Mouse (Mus musculus): ENCODE data around the gene Hnf1a. TPM values are rescaled to one million over a fixed set of nuclear protein-coding genes. Genes with fewer than 3 reads are reported as not detected.

Gene Hnf1a
- 0.20 and 0.42 TPM in 2 replicates for polyA plus RNA-seq (2012; ENCODE audit: low replicate concordance)

DNA sequence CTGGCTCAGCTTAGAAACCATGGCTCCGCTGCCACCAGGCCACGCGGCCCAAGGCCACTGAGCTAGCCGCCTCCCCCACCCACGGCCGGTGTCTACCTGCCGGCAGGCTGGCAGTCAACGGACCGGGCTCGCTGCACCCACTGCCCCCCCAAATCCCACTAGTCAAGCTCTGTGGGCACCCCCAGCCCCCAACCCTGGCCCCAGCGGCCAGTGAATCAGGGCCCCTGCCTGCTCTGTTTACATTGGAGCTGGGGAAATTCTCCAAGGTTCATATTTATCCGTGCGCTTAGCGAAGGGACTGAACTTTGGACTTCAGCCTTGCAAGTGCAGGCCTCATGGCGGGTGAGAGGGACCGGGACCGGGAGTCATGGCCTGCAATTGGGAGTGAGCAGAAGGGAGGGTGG is at the start of gene Hnf1a:
Gene Hnf1a (minus strand): TSS at position 271 of the 404 bp plus-strand sequence.

DNA sequence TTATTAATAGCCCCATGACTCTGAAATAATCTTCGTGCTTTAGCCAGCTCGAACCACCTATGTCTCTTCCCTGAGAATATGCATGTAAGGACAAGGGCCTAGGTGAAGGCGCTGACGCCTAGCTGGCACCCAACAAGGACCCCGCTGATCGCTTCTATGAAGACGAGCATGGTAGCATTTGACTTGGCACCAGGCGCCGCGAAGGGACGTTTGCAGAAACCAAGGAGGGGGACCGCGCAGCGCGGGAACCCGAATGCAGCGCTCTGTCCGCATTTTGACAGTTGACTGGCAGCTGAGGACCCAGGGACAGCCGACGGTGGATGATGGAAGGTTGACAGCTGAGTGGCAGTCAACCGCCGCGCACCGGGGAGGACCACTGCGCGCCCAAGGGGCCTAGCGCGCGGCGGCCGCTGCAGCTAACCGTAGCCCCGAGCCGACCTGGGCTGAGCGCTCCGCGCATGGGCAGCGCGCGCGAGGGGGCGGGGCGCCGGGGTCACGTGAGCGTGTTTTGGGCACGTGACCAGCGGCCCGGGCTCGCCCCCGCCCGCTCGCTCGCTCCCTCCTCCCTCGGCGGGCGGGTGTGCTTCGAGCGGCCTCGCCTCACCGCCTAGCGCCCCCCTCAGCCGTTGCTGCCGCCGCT is 39.8 kb upstream of the Hnf1a start, which contains the start of gene Sppl3:
Gene Sppl3 (plus strand): TSS at position 561 of the 640 bp plus-strand sequence.

DNA sequence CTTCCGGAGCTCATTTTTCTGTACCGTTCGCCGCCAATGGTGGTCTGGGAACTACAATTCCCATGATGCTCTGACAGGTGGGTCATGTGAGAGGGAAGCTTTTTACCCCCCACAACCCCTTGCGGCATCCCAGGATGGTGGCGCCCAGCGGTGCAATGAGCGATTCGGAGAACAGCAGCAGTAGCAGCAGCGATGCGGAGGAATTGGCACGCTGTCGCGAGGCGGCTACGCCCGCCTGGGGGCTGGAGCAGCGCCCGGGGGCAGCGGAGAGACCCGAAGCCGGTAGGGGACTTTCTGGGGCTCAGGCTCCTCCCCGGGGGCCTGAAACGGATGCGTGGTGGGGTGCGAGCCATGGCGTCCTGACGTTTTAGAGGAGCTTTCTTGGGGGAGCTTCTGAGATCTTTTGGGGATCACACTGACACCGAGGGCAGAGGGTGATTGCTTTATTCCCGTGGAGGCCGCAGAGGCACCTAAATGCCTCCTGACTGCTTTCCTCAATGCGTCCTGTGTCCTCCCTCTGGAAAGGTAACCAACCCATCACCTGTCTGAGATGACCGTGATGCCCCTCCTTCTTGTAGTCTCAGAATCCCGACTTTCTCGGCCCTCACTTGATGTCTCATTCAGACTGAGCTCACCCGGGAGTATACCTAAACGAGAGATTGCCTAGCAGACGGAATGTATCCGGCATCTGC is 28.7 kb downstream of the Hnf1a start, which contains the start of gene 2210016L21Rik:
Gene 2210016L21Rik (plus strand): TSS at position 85 of the 692 bp plus-strand sequence.

DNA sequence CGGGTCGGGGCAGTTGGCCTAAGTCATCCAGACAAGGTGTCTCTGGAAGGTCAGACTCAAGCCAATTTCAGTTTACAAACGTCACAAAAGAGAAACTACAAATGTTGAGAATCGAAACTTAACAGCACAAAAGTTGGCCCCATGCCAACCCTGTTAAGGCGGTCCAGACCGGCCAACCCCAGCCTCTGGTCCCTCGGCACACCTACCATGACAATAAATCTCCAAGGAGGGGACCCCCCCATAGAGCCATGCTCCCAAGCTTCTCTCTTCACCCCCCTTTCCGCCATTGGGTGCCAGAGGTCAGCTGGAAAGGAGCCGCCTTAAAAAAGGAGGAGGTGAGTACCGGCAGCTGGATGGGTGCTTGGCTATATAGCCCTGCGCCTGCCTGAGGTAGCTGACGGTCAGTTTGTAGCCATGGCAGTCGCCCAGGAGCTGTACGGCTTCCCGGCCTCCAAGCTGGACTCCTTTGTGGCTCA is 47.9 kb downstream of the Hnf1a start, which contains the start of gene Oasl1:
Gene Oasl1 (plus strand): TSS at position 243 of the 476 bp plus-strand sequence.

Other genes starting within 250 kb of the Hnf1a start
- gene Ankrd13a, start 196.4 kb downstream of the Hnf1a start, polyA plus RNA-seq (2012; ENCODE audit: low replicate concordance) = 404 and 610 TPM in 2 replicates
- 91.6 and 159 TPM in 2 replicates for gene Git2, start 195.6 kb downstream of the Hnf1a start, polyA plus RNA-seq (2012; ENCODE audit: low replicate concordance)
- 55.5 and 108 TPM in 2 replicates for gene 1500011B03Rik, start 147.6 kb downstream of the Hnf1a start, polyA plus RNA-seq (2012; ENCODE audit: low replicate concordance)
- not detected in 2 replicates for gene 4930519G04Rik, start 117.4 kb downstream of the Hnf1a start, polyA plus RNA-seq (2012; ENCODE audit: low replicate concordance)
- gene Gm9936, start 112.4 kb downstream of the Hnf1a start, polyA plus RNA-seq (2012; ENCODE audit: low replicate concordance) = not detected in 2 replicates
- 0.62 and 0.63 TPM in 2 replicates for gene Oasl2, start 74.2 kb downstream of the Hnf1a start, polyA plus RNA-seq (2012; ENCODE audit: low replicate concordance)
- gene Oasl1, start 47.9 kb downstream of the Hnf1a start, polyA plus RNA-seq (2012; ENCODE audit: low replicate concordance) = 37.9 and 76.2 TPM in 2 replicates
- gene 2210016L21Rik, start 28.9 kb downstream of the Hnf1a start, polyA plus RNA-seq (2012; ENCODE audit: low replicate concordance) = 43.8 and 58.4 TPM in 2 replicates
- gene Sppl3, start 40.0 kb upstream of the Hnf1a start, polyA plus RNA-seq (2012; ENCODE audit: low replicate concordance) = 22.8 and 50.6 TPM in 2 replicates
- gene Gm10401, start 127.2 kb upstream of the Hnf1a start, polyA plus RNA-seq (2012; ENCODE audit: low replicate concordance) = not detected in 2 replicates
- 25.9 and 44.0 TPM in 2 replicates for gene Acads, start 148.3 kb upstream of the Hnf1a start, polyA plus RNA-seq (2012; ENCODE audit: low replicate concordance)
- gene Unc119b, start 163.9 kb upstream of the Hnf1a start, polyA plus RNA-seq (2012; ENCODE audit: low replicate concordance) = 68.3 and 86.1 TPM in 2 replicates
- gene Mlec, start 187.1 kb upstream of the Hnf1a start, polyA plus RNA-seq (2012; ENCODE audit: low replicate concordance) = 33.4 and 81.7 TPM in 2 replicates
- gene Cabp1, start 223.3 kb upstream of the Hnf1a start, polyA plus RNA-seq (2012; ENCODE audit: low replicate concordance) = 0.44 and 0.99 TPM in 2 replicates

Data from leukemia stem cell, adult 10-12 weeks (primary cell).